Mouse (Mus musculus): ENCODE measurements around the gene Lrrc61. TPM values are rescaled to one million over a fixed set of nuclear protein-coding genes. Genes with fewer than 3 reads are reported as not detected.

Lrrc61 gene
- polyA plus RNA-seq, 1 experiment from 2014 or later: 15.4 TPM

Other genes with a start within 250 kb of the Lrrc61 start
- gene Krba1, start 159.2 kb upstream of the Lrrc61 start, polyA plus RNA-seq (2015; fragmentation: Nextera tagmentation; extraction: Ambion mirVana): 27.2 and 29.4 TPM in 2 replicates
- gene Zfp467, start 109.0 kb upstream of the Lrrc61 start, polyA plus RNA-seq (2015; fragmentation: Nextera tagmentation; extraction: Ambion mirVana): 30.0 and 34.2 TPM in 2 replicates
- gene Sspo, start 106.6 kb upstream of the Lrrc61 start, polyA plus RNA-seq (2015; fragmentation: Nextera tagmentation; extraction: Ambion mirVana): 0.13 and 0.70 TPM in 2 replicates
- gene Atp6v0e2, start 17.2 kb upstream of the Lrrc61 start, polyA plus RNA-seq (2015; fragmentation: Nextera tagmentation; extraction: Ambion mirVana): 199 and 211 TPM in 2 replicates
- 3.0 and 3.4 TPM in 2 replicates for gene Rarres2, start 18.0 kb downstream of the Lrrc61 start, polyA plus RNA-seq (2015; fragmentation: Nextera tagmentation; extraction: Ambion mirVana)
- gene Gm45021, start 34.8 kb downstream of the Lrrc61 start, polyA plus RNA-seq (2015; fragmentation: Nextera tagmentation; extraction: Ambion mirVana): not detected in 2 replicates
- gene Repin1, start 39.1 kb downstream of the Lrrc61 start, polyA plus RNA-seq (2015; fragmentation: Nextera tagmentation; extraction: Ambion mirVana): 34.9 and 35.8 TPM in 2 replicates
- gene Gm44965, start 39.1 kb downstream of the Lrrc61 start, polyA plus RNA-seq (2015; fragmentation: Nextera tagmentation; extraction: Ambion mirVana): not detected in 2 replicates
- 15.8 and 20.5 TPM in 2 replicates for gene Zfp775, start 47.3 kb downstream of the Lrrc61 start, polyA plus RNA-seq (2015; fragmentation: Nextera tagmentation; extraction: Ambion mirVana)
- gene AI854703, start 72.0 kb downstream of the Lrrc61 start, polyA plus RNA-seq (2015; fragmentation: Nextera tagmentation; extraction: Ambion mirVana): 10.1 and 11.2 TPM in 2 replicates
- 0.33 and 0.42 TPM in 2 replicates for gene Gimap8, start 92.4 kb downstream of the Lrrc61 start, polyA plus RNA-seq (2015; fragmentation: Nextera tagmentation; extraction: Ambion mirVana)
- 1.1 and 1.8 TPM in 2 replicates for gene Gimap9, start 121.3 kb downstream of the Lrrc61 start, polyA plus RNA-seq (2015; fragmentation: Nextera tagmentation; extraction: Ambion mirVana)
- 1.1 TPM in 2 replicates for gene Gimap4, start 129.8 kb downstream of the Lrrc61 start, polyA plus RNA-seq (2015; fragmentation: Nextera tagmentation; extraction: Ambion mirVana)
- gene Gimap6, start 153.4 kb downstream of the Lrrc61 start, polyA plus RNA-seq (2015; fragmentation: Nextera tagmentation; extraction: Ambion mirVana): 5.7 and 5.8 TPM in 2 replicates
- gene Gm28053, start 163.8 kb downstream of the Lrrc61 start, polyA plus RNA-seq (2015; fragmentation: Nextera tagmentation; extraction: Ambion mirVana): 1.2 TPM in 1 of 2 replicates, not detected in the other
- gene Gimap7, start 163.8 kb downstream of the Lrrc61 start, polyA plus RNA-seq (2015; fragmentation: Nextera tagmentation; extraction: Ambion mirVana): not detected in 2 replicates
- 4.1 and 4.6 TPM in 2 replicates for gene Gimap1, start 184.3 kb downstream of the Lrrc61 start, polyA plus RNA-seq (2015; fragmentation: Nextera tagmentation; extraction: Ambion mirVana)
- 0.86 and 1.2 TPM in 2 replicates for gene Gimap5, start 191.4 kb downstream of the Lrrc61 start, polyA plus RNA-seq (2015; fragmentation: Nextera tagmentation; extraction: Ambion mirVana)
- not detected in 2 replicates for gene Gimap3, start 216.1 kb downstream of the Lrrc61 start, polyA plus RNA-seq (2015; fragmentation: Nextera tagmentation; extraction: Ambion mirVana)

All from forebrain, embryonic 15.5 days (tissue).